Mouse (Mus musculus) limb, embryonic 13.5 days (tissue): ENCODE results near the gene Nrgn. TPM values are rescaled to one million over a fixed set of nuclear protein-coding genes. Genes with fewer than 3 reads are reported as not detected.

Experiments
- ATAC-seq: fragments of 200-750 bp; cut with Nextera tagmentation; 2 replicates; pipeline ENCODE4 v1.8.0; 2017; ENCODE audit warnings: low read depth, moderate number of reproducible peaks, moderate TSS enrichment; ENCODE audit not compliant: low FRiP score
- H3K27ac ChIP-seq: fragments of 300-500 bp; sonication (generic); 2 replicates; pipeline ENCODE4 v1.5.1; 2015; ENCODE audit warnings: inconsistent platforms, mild to moderate bottlenecking, moderate library complexity
- H3K27me3 ChIP-seq: fragments of 300-500 bp; sonication (generic); 2 replicates; pipeline ENCODE4 v1.6.1; 2015; ENCODE audit warnings: mild to moderate bottlenecking, inconsistent platforms
- H3K36me3 ChIP-seq: fragments of 300-500 bp; sonication (generic); 2 replicates; pipeline ENCODE4 v1.6.1; 2015; ENCODE audit warnings: inconsistent platforms, mild to moderate bottlenecking, moderate library complexity
- H3K4me1 ChIP-seq: fragments of 300-500 bp; sonication (generic); 2 replicates; pipeline ENCODE4 v1.6.1; 2015; ENCODE audit warnings: inconsistent platforms
- H3K4me2 ChIP-seq: fragments of 300-500 bp; sonication (generic); replicated peaks from 2 replicates; pipeline ENCODE4 v1.6.1; 2015; ENCODE audit warnings: inconsistent platforms, mild to moderate bottlenecking, moderate library complexity
- H3K4me3 ChIP-seq: fragments of 300-500 bp; sonication (generic); 2 replicates; pipeline ENCODE4 v1.5.1; 2015; ENCODE audit warnings: moderate library complexity, mild to moderate bottlenecking, inconsistent platforms
- H3K9ac ChIP-seq: fragments of 300-500 bp; sonication (generic); 2 replicates; pipeline ENCODE4 v1.6.1; 2015; ENCODE audit warnings: mild to moderate bottlenecking, inconsistent platforms
- H3K9me3 ChIP-seq: fragments of 300-500 bp; sonication (generic); 2 replicates; pipeline ENCODE4 v1.6.1; 2016; ENCODE audit warnings: inconsistent platforms
- WGBS: fragments of 180-500 bp; shearing (Covaris S2); methylation state at CpG from one replicate; pipeline ENCODE4 v1.1.7; 2015; 5-methylcytosine and 5-hydroxymethylcytosine counted together
- polyA plus RNA-seq: library from polyadenylated mRNA; unstranded; fragments of >200 nt; fragmentation: Nextera tagmentation; extraction: Ambion mirVana; gene quantifications from 2 replicates; pipeline ENCODE4 v1.2.1, GENCODE M21; 2015

The Nrgn gene
- polyA plus RNA-seq, 1 experiment from 2014 or later, result 7.9 TPM

GRCm38 (mm10) chr9:37569231-37569835 is 16.6 kb upstream of the Nrgn start:
- Histone ChIP-seq H3K9ac (no peak overlapping the region), H3K4me1 (peaks cover 16% of the 10 kb centered on the region)
- 80% methylated on average over 2 of the region's 2 CpGs for WGBS

GRCm38 (mm10) chr9:37568605-37569214 is 16.0 kb upstream of the Nrgn start:
- H3K9me3 ChIP-seq, result no peaks in the 10 kb centered on the region
- H3K4me1 ChIP-seq, result peaks cover 16% of the 10 kb centered on the region
- H3K4me2 ChIP-seq, result no peak overlapping the region
- ATAC-seq, result no peak
- peaks cover 14% of the 10 kb centered on the region; the same call in 1 of the 2 replicates for H3K27me3 ChIP-seq
- no peak overlapping the region for H3K27ac ChIP-seq
- no peak overlapping the region for H3K4me3 ChIP-seq
- H3K9ac ChIP-seq, result no peak overlapping the region
- WGBS, result 46% methylated on average over 4 of the region's 4 CpGs
- H3K36me3 ChIP-seq, result no peaks in the 10 kb centered on the region

More at GRCm38 (mm10) chr9:37569231-37569835, 16.6 kb upstream of the Nrgn start:
- Histone ChIP-seq H3K4me3 (no peak overlapping the region), H3K27ac (no peak overlapping the region), H3K36me3 (no peaks in the 10 kb centered on the region), H3K27me3 (peaks cover 14% of the 10 kb centered on the region; the same call in 1 of the 2 replicates), H3K9me3 (no peaks in the 10 kb centered on the region), H3K4me2 (no peak overlapping the region)
- no peak for ATAC-seq

GRCm38 (mm10) chr9:37567892-37568604 is 15.3 kb upstream of the Nrgn start:
- H3K36me3 ChIP-seq, result no peaks in the 10 kb centered on the region
- peaks cover 16% of the 10 kb centered on the region for H3K4me1 ChIP-seq
- no peak overlapping the region for H3K9ac ChIP-seq
- 19% methylated on average over 15 of the region's 15 CpGs for WGBS
- H3K4me2 ChIP-seq, result peak overlapping the region; percentile 46
- ATAC-seq, result no peak
- no peak overlapping the region for H3K4me3 ChIP-seq
- no peak overlapping the region for H3K27ac ChIP-seq
- no peaks in the 10 kb centered on the region for H3K9me3 ChIP-seq
- H3K27me3 ChIP-seq, result peaks cover 14% of the 10 kb centered on the region; the same call in 1 of the 2 replicates

- WGBS, result 14% methylated on average over 5 of the region's 5 CpGs
- ATAC-seq, result no peak
- Histone ChIP-seq H3K9ac (no peak overlapping the region), H3K36me3 (no peaks in the 10 kb centered on the region), H3K4me2 (peak overlapping the region; percentile 46), H3K4me1 (peaks cover 16% of the 10 kb centered on the region), H3K27me3 (peaks cover 14% of the 10 kb centered on the region; the same call in 1 of the 2 replicates), H3K4me3 (no peak overlapping the region), H3K9me3 (no peaks in the 10 kb centered on the region), H3K27ac (no peak overlapping the region)
Observed at GRCm38 (mm10) chr9:37567454-37567853, 14.8 kb upstream of the Nrgn start.

- Histone ChIP-seq H3K9ac (no peak overlapping the region), H3K4me3 (no peak overlapping the region), H3K9me3 (no peaks in the 10 kb centered on the region), H3K4me1 (peaks cover 16% of the 10 kb centered on the region), H3K27me3 (peaks cover 14% of the 10 kb centered on the region; the same call in 1 of the 2 replicates), H3K27ac (no peak overlapping the region), H3K4me2 (no peak overlapping the region), H3K36me3 (no peaks in the 10 kb centered on the region)
- no peak for ATAC-seq
- WGBS, result 78% methylated on average over 2 of the region's 2 CpGs
Observed at GRCm38 (mm10) chr9:37567019-37567418, 14.3 kb upstream of the Nrgn start.

GRCm38 (mm10) chr9:37563805-37564204 is 11.1 kb upstream of the Nrgn start:
- Histone ChIP-seq H3K36me3 (no peaks in the 10 kb centered on the region), H3K27me3 (peaks cover 12% of the 10 kb centered on the region; the same call in 1 of the 2 replicates), H3K27ac (no peak overlapping the region), H3K9me3 (no peaks in the 10 kb centered on the region), H3K4me2 (no peak overlapping the region), H3K4me3 (no peak overlapping the region), H3K9ac (no peak overlapping the region), H3K4me1 (peaks cover 16% of the 10 kb centered on the region)
- ATAC-seq, result no peak
- WGBS, result 47% methylated on average over 1 of the region's 1 CpGs

- no peak overlapping the region for H3K4me2 ChIP-seq
- ATAC-seq, result no peak
- H3K27me3 ChIP-seq, result peaks cover 9% of the 10 kb centered on the region; the same call in 1 of the 2 replicates
- H3K4me3 ChIP-seq, result no peak overlapping the region
- no peak overlapping the region for H3K27ac ChIP-seq
- H3K4me1 ChIP-seq, result peaks cover 7% of the 10 kb centered on the region
- 88% methylated on average over 2 of the region's 2 CpGs for WGBS
- H3K9ac ChIP-seq, result no peak overlapping the region
- no peaks in the 10 kb centered on the region for H3K9me3 ChIP-seq
- H3K36me3 ChIP-seq, result no peaks in the 10 kb centered on the region
Observed at GRCm38 (mm10) chr9:37560617-37561016, 7.9 kb upstream of the Nrgn start.

GRCm38 (mm10) chr9:37556366-37556765 is 3.7 kb upstream of the Nrgn start:
- Histone ChIP-seq H3K27me3 (peaks cover 48% of the 10 kb centered on the region), H3K4me1 (peaks cover 30% of the 10 kb centered on the region), H3K9ac (no peak overlapping the region), H3K36me3 (no peaks in the 10 kb centered on the region), H3K4me3 (no peak overlapping the region), H3K27ac (no peak overlapping the region), H3K9me3 (no peaks in the 10 kb centered on the region), H3K4me2 (no peak overlapping the region)
- no peak for ATAC-seq
- 71% methylated on average over 3 of the region's 3 CpGs for WGBS

- Histone ChIP-seq H3K9ac (0 out of 2 replicates have a peak within 1 kb of the TSS, but pooled peaks have one; percentile 13), H3K36me3 (no peaks in the 10 kb centered on the region), H3K9me3 (no peaks in the 10 kb centered on the region), H3K27ac (no peak within 1 kb of the TSS), H3K27me3 (peaks cover 60% of the 10 kb centered on the region), H3K4me2 (0 out of 2 replicates have a peak within 1 kb of the TSS, but pooled peaks have one; percentile 1), H3K4me3 (no peak within 1 kb of the TSS), H3K4me1 (peaks cover 30% of the 10 kb centered on the region)
- WGBS, result 31% methylated on average over 7 of the region's 7 CpGs
- no peak for ATAC-seq
Observed at GRCm38 (mm10) chr9:37554838-37555748, 2.4 kb upstream of the Nrgn start, which contains the start of gene Siae. Gene Siae, plus strand, starts transcription at chr9:37555698.

GRCm38 (mm10) chr9:37554279-37554678 is 1.6 kb upstream of the Nrgn start:
- H3K27me3 ChIP-seq, result peaks cover 69% of the 10 kb centered on the region
- H3K4me2 ChIP-seq, result no peak overlapping the region
- H3K27ac ChIP-seq, result no peak overlapping the region
- WGBS, result 88% methylated on average over 1 of the region's 1 CpGs
- H3K36me3 ChIP-seq, result no peaks in the 10 kb centered on the region
- H3K4me1 ChIP-seq, result peaks cover 30% of the 10 kb centered on the region
- no peak for ATAC-seq
- no peak overlapping the region for H3K9ac ChIP-seq
- H3K9me3 ChIP-seq, result no peaks in the 10 kb centered on the region
- no peak overlapping the region for H3K4me3 ChIP-seq

- no peak overlapping the region for H3K27ac ChIP-seq
- H3K4me3 ChIP-seq, result peak overlapping the region; percentile 47
- no peaks in the 10 kb centered on the region for H3K9me3 ChIP-seq
- peaks cover 23% of the 10 kb centered on the region for H3K4me1 ChIP-seq
- 3% methylated on average over 23 of the region's 23 CpGs for WGBS
- H3K27me3 ChIP-seq, result peaks cover 85% of the 10 kb centered on the region
- H3K4me2 ChIP-seq, result peak overlapping the region; percentile 82
- H3K9ac ChIP-seq, result peak overlapping the region; percentile 36
- H3K36me3 ChIP-seq, result no peaks in the 10 kb centered on the region
- ATAC-seq, result no peak
Observed at GRCm38 (mm10) chr9:37551751-37552531, 763 bp downstream of the Nrgn start.
